Mouse (Mus musculus) G1E (cell line): ENCODE measurements at regions not wholly inside any gene's neighbourhood (a gene's known extent, or its start where the extent isn't known, plus 50 kb on each side); places are given as distances from the start of the nearest gene placed in this dataset.

Source experiments
- ATAC-seq: 2 replicates; pipeline ENCODE4 v1.8.0; 2016; ENCODE audit warnings: mild to moderate bottlenecking; ENCODE audit not compliant: insufficient number of reproducible peaks, poor library complexity, low FRiP score, severe bottlenecking; ENCODE audit errors: extremely low read depth
- DNase-seq: peaks from one replicate; pipeline ENCODE4 v3.0.0; 2012; ENCODE audit warnings: low spot score
- H3K27me3 ChIP-seq: 2 replicates; pipeline ENCODE4 v1.6.1; 2012; ENCODE audit warnings: mild to moderate bottlenecking, low read length, inconsistent platforms; ENCODE audit not compliant: insufficient read depth
- H3K36me3 ChIP-seq: replicated peaks from 2 replicates; pipeline ENCODE3; 2012; ENCODE audit warnings: mild to moderate bottlenecking, inconsistent platforms
- H3K4me1 ChIP-seq: 2 replicates; pipeline ENCODE4 v1.6.1; 2012; ENCODE audit warnings: low read depth, low read length, inconsistent platforms, mixed read lengths; ENCODE audit not compliant: insufficient read depth
- H3K4me3 ChIP-seq: 2 replicates; pipeline ENCODE4 v1.5.1; 2012; ENCODE audit warnings: low read depth, mild to moderate bottlenecking, inconsistent platforms, low read length, moderate library complexity, mixed read lengths
- H3K9me3 ChIP-seq: replicated peaks from 2 replicates; pipeline ENCODE4 v1.6.1; 2012; ENCODE audit warnings: inconsistent platforms
- CTCF ChIP-seq: IDR thresholded peaks from 2 replicates; pipeline ENCODE4 v1.5.1; 2012; ENCODE audit warnings: low read depth, low read length, inconsistent platforms, mixed read lengths
- GATA1 ChIP-seq: IDR thresholded peaks from 2 replicates; pipeline ENCODE4 v1.6.1; 2012; ENCODE audit warnings: borderline replicate concordance, low read length, inconsistent platforms, mixed read lengths
- GATA2 ChIP-seq: IDR thresholded peaks from 2 replicates; pipeline ENCODE4 v1.6.1; 2012; ENCODE audit warnings: low read depth, low read length, inconsistent platforms, borderline replicate concordance
- POLR2AphosphoS5 ChIP-seq: IDR thresholded peaks from 2 replicates; pipeline ENCODE4 v1.6.1; 2012; ENCODE audit warnings: low read depth, low read length, inconsistent platforms; ENCODE audit not compliant: insufficient replicate concordance
- TAL1 ChIP-seq: conservative IDR thresholded peaks from 2 replicates; pipeline ENCODE4 v1.6.1; 2012; ENCODE audit warnings: low read depth, low read length, inconsistent platforms, mixed read lengths

- no peaks in the 10 kb centered on the region for H3K36me3 ChIP-seq
- no peaks in the 10 kb centered on the region for H3K4me1 ChIP-seq
- ATAC-seq (no peak), DNase-seq (no peak)
- 0 out of 2 replicates have a peak, but pooled peaks cover 2% of the 10 kb centered on the region for H3K9me3 ChIP-seq
- TF ChIP-seq GATA2 (no peak), TAL1 (no peak), GATA1 (no peak), POLR2AphosphoS5 (no peak)
- H3K27me3 ChIP-seq = no peaks in the 10 kb centered on the region
- H3K4me3 ChIP-seq = no peak overlapping the region
Observed at GRCm38 (mm10) chr12:99039497-99040322, 119.3 kb downstream of the Ttc8 start.

GRCm38 (mm10) chr12:99041606-99042005 lies 121.2 kb downstream of the Ttc8 start:
- TF ChIP-seq GATA1 = no peak
- TF ChIP-seq TAL1 = no peak
- no peak for TF ChIP-seq POLR2AphosphoS5
- TF ChIP-seq CTCF = no peak
- TF ChIP-seq GATA2 = no peak
- Histone ChIP-seq H3K9me3 (0 out of 2 replicates have a peak, but pooled peaks cover 2% of the 10 kb centered on the region), H3K27me3 (no peaks in the 10 kb centered on the region), H3K4me3 (no peak overlapping the region), H3K4me1 (no peaks in the 10 kb centered on the region), H3K36me3 (no peaks in the 10 kb centered on the region)
- DNase-seq = no peak
- ATAC-seq = no peak

- Histone ChIP-seq H3K4me1 (no peaks in the 10 kb centered on the region), H3K9me3 (0 out of 2 replicates have a peak, but pooled peaks cover 2% of the 10 kb centered on the region), H3K4me3 (no peak overlapping the region), H3K36me3 (no peaks in the 10 kb centered on the region), H3K27me3 (no peaks in the 10 kb centered on the region)
- TF ChIP-seq GATA1 (no peak), TAL1 (no peak), CTCF (no peak), GATA2 (no peak), POLR2AphosphoS5 (no peak)
- DNase-seq = no peak
- ATAC-seq = no peak
Observed at GRCm38 (mm10) chr12:99042918-99043862, 122.8 kb downstream of the Ttc8 start.

GRCm38 (mm10) chr12:99044477-99044876 lies 124.1 kb downstream of the Ttc8 start:
- Histone ChIP-seq H3K36me3 (no peaks in the 10 kb centered on the region), H3K4me1 (no peaks in the 10 kb centered on the region), H3K9me3 (0 out of 2 replicates have a peak, but pooled peaks cover 2% of the 10 kb centered on the region), H3K27me3 (no peaks in the 10 kb centered on the region), H3K4me3 (no peak overlapping the region)
- ATAC-seq (no peak), DNase-seq (no peak)
- no peak for TF ChIP-seq TAL1
- TF ChIP-seq GATA2 = no peak
- no peak for TF ChIP-seq GATA1
- TF ChIP-seq CTCF = no peak
- TF ChIP-seq POLR2AphosphoS5 = no peak

GRCm38 (mm10) chr12:99050426-99050825 lies 130.1 kb downstream of the Ttc8 start:
- no peak for DNase-seq
- Histone ChIP-seq H3K36me3 (no peaks in the 10 kb centered on the region), H3K4me1 (no peaks in the 10 kb centered on the region), H3K9me3 (peaks cover 6% of the 10 kb centered on the region; the same call in 1 of the 2 replicates), H3K4me3 (no peak overlapping the region), H3K27me3 (peaks cover 3% of the 10 kb centered on the region; the same call in 1 of the 2 replicates)
- TF ChIP-seq CTCF = no peak
- no peak for TF ChIP-seq POLR2AphosphoS5
- TF ChIP-seq GATA2 = no peak
- TF ChIP-seq TAL1 = no peak
- TF ChIP-seq GATA1 = no peak
- no peak for ATAC-seq

- H3K4me1 ChIP-seq = no peaks in the 10 kb centered on the region
- ATAC-seq (no peak), DNase-seq (no peak)
- peaks cover 5% of the 10 kb centered on the region; the same call in 1 of the 2 replicates for H3K27me3 ChIP-seq
- TF ChIP-seq POLR2AphosphoS5 (no peak), GATA2 (no peak), TAL1 (no peak), CTCF (no peak), GATA1 (no peak)
- no peaks in the 10 kb centered on the region for H3K36me3 ChIP-seq
- H3K4me3 ChIP-seq = no peak overlapping the region
- H3K9me3 ChIP-seq = peaks cover 8% of the 10 kb centered on the region; the same call in 1 of the 2 replicates
Observed at GRCm38 (mm10) chr12:99052599-99052998, 132.2 kb downstream of the Ttc8 start.
